Mouse (Mus musculus): ENCODE measurements at regions not wholly inside any gene's neighbourhood (a gene's known extent, or its start where the extent isn't known, plus 50 kb on each side); places are given as distances from the start of the nearest gene placed in this dataset.
"Not testable (repeated sequence)": the region's sequence is repeated elsewhere in the genome, so short reads cannot be mapped to it uniquely, and the experiment has no call there.

DNA sequence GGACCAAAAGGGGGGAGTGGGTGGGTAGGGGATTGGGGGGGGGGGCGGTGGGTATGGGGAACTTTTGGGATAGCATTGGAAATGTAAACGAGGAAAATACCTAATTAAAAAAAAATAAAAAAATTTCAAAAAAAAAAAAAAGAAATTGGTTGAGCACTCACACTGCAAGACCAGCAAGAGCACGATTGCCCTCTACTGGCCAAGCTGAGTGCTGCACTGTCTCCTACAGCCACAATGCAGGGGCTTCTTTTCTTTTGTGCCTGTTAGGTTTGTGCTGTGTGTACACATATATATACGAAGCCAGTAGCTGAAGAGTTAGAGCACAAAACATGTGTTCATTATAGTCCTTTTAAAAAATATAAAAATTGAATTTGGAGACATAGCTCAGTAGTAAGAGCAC is 55.6 kb downstream of the Mup20 start:
- ATAC-seq (ENCODE audit: low TSS enrichment): no peak

DNA sequence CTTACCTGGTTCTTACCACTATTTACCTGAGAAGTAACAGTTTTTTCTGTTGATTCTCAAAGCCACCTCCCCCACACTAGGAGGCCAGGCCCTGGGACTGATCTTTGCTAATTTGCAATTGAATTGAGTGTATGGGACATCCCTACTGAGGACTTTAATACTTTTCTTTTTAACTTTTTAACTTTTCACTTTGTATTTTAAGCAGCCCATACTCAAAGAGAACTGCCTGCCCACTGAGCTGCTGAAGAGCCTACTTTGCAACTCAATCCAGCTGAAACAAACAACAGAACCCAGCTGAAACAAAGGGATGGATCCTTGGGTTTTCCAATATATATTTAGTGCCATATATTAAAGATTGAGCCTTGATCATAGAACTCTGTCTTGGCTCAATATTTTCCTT is 64.0 kb downstream of the Mup20 start:
- ATAC-seq (ENCODE audit: low TSS enrichment): not testable (repeated sequence)

DNA sequence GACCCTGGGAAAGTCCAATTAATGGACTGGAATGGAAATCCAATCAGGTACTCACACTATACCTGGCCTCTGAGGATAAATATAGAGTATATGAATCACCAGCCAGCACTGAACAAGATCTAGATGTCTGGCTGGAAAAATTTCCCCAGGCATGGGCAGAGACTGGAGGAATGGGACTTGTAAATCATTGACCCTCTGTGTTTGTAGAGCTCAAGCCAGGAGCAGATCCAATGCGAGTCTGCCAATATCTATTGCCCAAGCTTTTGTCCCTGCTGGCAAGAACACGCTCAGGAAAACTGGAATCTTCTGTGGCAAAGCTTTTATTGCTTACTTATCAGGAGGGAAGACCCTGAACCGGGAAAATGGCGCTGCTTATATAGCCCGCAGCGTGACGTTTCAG is 77.8 kb downstream of the Mup20 start:
- no peak for ATAC-seq (ENCODE audit: low TSS enrichment)

DNA sequence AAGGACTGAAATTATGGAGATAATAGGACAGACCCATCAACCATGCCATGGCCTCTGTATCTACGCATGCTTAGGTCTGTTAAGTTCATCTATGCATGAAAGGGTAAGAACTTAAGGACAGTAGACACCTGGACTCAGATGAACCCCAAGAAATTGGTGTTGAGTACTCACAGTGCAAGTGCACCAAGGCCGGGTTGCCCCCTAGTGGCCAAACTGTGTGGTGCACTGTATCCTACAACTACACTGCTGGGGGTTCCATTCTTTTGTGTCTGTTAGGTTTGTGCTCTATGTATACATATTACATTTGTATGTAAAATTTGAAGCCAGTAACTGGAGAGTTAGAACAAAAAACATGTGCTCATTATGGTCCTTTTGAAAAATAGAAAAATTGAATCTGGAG is 80.7 kb downstream of the Mup20 start:
- peak; percentile 70 for ATAC-seq (ENCODE audit: low TSS enrichment)

DNA sequence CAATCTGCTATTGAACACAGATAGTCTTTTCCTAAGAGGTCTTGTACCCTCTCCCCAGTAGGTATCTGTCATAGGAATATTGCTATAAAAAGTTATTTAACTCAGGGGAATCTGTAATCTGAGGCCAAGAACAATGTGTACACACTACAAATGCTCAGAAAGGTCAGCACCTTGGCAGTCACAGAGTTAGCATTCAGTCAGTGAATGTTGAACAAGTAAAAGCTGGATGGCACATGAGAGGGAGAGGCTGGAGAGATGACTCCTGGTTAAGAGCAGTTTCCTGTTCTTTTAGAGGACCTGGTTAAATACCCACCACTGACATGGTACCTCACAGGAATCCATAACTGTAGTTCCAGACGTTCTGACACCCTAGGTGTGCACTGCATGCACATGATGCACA is 84.3 kb downstream of the Mup20 start:
- no peak for ATAC-seq (ENCODE audit: low TSS enrichment)

DNA sequence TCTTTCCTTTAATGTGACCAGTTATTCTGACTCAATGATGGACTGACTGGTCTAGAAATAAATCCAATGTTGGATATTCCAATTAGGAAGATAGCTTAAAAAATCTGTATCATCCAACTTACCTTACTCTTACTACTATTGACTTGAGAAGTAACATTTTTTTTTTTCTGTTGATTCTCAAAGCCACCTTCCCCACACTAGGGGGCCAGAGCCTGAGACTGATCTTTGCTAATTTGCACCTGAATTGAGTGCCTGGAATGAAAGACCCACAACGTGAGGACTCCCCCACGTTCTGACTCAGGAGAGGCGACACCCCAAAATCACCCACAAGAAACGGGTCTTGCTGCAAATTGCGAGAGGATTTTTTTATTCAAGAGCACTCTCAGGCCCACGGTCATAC is 86.3 kb downstream of the Mup20 start:
- not testable (repeated sequence) for ATAC-seq (ENCODE audit: low TSS enrichment)

DNA sequence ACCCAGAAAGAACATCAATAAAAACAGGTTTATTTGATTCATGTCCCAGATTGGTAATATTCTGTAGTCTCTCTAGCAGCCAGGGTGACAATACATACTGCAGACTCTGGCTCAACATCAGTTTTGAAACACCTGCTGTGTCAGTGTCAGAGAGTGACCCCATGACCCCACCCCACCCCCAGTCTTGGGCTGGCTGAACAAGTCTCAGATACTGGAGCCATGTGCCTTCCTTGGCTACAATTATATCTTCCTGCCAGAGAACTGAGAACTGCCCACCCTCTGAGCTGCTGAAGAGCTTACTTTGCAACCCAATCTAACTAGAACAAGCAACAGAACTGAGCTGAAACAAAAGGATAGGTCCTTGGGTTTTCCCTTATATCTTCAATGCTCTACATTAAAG is 91.6 kb downstream of the Mup20 start:
- ATAC-seq (ENCODE audit: low TSS enrichment): no peak

Data from frontal cortex, adult (tissue).